Mouse (Mus musculus) macrophage (primary cell): ENCODE results near the gene Samd14. TPM values are rescaled to one million over a fixed set of nuclear protein-coding genes. Genes with fewer than 3 reads are reported as not detected.

Source experiments
- H3K27ac ChIP-seq: fragments of 350-480 bp; formaldehyde crosslinking; 2 replicates; pipeline ENCODE4 v1.9.0; 2021
- H3K36me3 ChIP-seq: fragments of 350-480 bp; formaldehyde crosslinking; 2 replicates; pipeline ENCODE4 v1.9.0; 2021; ENCODE audit errors: inconsistent target
- H3K4me3 ChIP-seq: fragments of 350-480 bp; formaldehyde crosslinking; 2 replicates; pipeline ENCODE4 v1.9.0; 2021; ENCODE audit errors: inconsistent target
- H3K79me2 ChIP-seq: fragments of 350-480 bp; formaldehyde crosslinking; 2 replicates; pipeline ENCODE4 v1.9.0; 2021; ENCODE audit errors: inconsistent target
- WGBS: methylation state at CpG from one replicate; pipeline ENCODE4 v1.1.7; 2026; ENCODE audit warnings: inconsistent platforms; ENCODE audit not compliant: missing documents; 5-methylcytosine and 5-hydroxymethylcytosine counted together
- polyA plus RNA-seq: library from polyadenylated mRNA; stranded (reverse); fragments of 250-400 nt; gene quantifications from 3 replicates; pipeline ENCODE4 v1.2.4, GENCODE M21; 2018; ENCODE audit warnings: inconsistent platforms

Gene Samd14
- polyA plus RNA-seq, 1 experiment from 2014 or later = 0.06 TPM

- no peaks in the 10 kb centered on the region for H3K79me2 ChIP-seq
- no peak overlapping the region for H3K4me3 ChIP-seq
- no peaks in the 10 kb centered on the region for H3K36me3 ChIP-seq
- H3K27ac ChIP-seq = no peak overlapping the region
- 83% methylated on average over 29 of the region's 29 CpGs for WGBS
These were observed 14.9 kb downstream of the Samd14 start for GRCm38 (mm10) chr11:95024439-95025184.

- WGBS = 95% methylated on average over 11 of the region's 11 CpGs
- Histone ChIP-seq H3K79me2 (no peaks in the 10 kb centered on the region), H3K36me3 (no peaks in the 10 kb centered on the region)
These were observed 15.7 kb downstream of the Samd14 start for GRCm38 (mm10) chr11:95025227-95026012.

GRCm38 (mm10) chr11:95026090-95026542, 16.4 kb downstream of the Samd14 start:
- WGBS = 91% methylated on average over 6 of the region's 6 CpGs
- Histone ChIP-seq H3K27ac (no peak overlapping the region), H3K36me3 (no peaks in the 10 kb centered on the region)

More at GRCm38 (mm10) chr11:95025227-95026012, 15.7 kb downstream of the Samd14 start:
- Histone ChIP-seq H3K27ac (no peak overlapping the region), H3K4me3 (no peak overlapping the region)

DNA sequence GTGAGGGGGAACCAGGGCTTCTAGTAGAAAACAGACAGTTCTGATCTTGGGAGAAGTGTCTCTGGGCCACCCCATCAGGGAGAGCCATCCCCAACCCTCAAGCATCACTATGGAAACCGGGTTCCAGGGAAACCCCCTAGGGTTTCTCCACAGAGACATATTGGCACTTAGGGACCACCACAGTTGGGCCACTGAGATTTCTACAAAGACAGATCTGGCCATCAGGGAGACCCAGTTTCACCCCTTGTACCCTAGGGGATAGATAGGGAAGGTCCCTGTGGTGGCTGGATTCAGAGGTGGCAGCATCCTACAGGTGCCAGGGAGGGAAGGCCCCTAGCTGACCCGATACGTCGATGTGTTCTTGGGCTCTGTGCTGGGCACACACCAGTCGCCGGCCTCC, 17.2 kb downstream of the Samd14 start:
- 96% methylated on average over 6 of the region's 6 CpGs for WGBS
- Histone ChIP-seq H3K27ac (no peak overlapping the region), H3K79me2 (no peaks in the 10 kb centered on the region), H3K36me3 (no peaks in the 10 kb centered on the region), H3K4me3 (no peak overlapping the region)

More at GRCm38 (mm10) chr11:95026090-95026542, 16.4 kb downstream of the Samd14 start:
- Histone ChIP-seq H3K4me3 (no peak overlapping the region), H3K79me2 (no peaks in the 10 kb centered on the region)

- WGBS = 99% methylated on average over 13 of the region's 13 CpGs
- H3K4me3 ChIP-seq = no peak overlapping the region
- H3K79me2 ChIP-seq = no peaks in the 10 kb centered on the region
- H3K27ac ChIP-seq = no peak overlapping the region
- H3K36me3 ChIP-seq = no peaks in the 10 kb centered on the region
These were observed 18.3 kb downstream of the Samd14 start for GRCm38 (mm10) chr11:95027850-95028470.

DNA sequence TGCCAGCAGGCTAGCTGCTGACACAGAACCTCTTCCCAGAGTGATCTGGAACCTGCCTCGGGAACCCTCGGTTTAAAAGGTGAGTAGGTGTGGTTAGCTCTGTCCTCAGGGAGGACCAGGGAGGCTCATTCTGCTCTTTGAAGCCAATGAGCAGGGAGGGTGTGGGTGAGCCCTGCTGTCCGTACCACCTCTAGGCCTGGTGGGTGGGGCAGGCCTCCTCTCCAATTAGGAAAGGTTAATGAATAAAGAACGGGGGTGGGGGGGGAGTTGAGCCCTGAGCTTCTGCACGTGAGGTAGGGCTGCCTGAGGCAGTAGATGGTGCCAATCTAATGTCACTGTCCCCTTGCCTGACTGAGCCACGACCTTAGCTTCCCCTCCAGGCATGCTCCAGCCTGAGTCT, 23.3 kb downstream of the Samd14 start:
- H3K36me3 ChIP-seq = no peaks in the 10 kb centered on the region
- WGBS = 87% methylated on average over 5 of the region's 6 CpGs
- H3K27ac ChIP-seq = no peak overlapping the region
- H3K79me2 ChIP-seq = no peaks in the 10 kb centered on the region
- no peak overlapping the region for H3K4me3 ChIP-seq

DNA sequence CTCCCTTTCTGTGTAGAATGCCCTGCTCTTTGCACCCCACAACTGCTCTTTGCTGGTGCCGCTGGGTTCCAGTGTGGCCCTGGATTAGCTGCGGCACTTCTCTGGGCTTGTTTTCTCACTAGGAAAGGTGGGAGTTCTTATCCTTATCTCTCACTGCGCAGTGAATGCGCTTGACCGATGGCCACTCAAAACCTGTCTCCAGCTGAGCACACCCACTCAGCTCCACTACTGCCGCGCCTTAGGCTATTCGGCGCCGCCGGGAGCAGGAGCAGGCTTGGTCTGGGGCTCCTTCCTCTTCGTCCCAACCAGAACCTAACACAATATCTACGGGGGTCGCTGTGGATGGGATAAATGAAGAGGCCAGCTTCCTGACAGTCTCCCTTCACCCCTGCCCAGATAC, 23.9 kb downstream of the Samd14 start:
- Histone ChIP-seq H3K4me3 (no peak overlapping the region), H3K36me3 (no peaks in the 10 kb centered on the region), H3K79me2 (no peaks in the 10 kb centered on the region), H3K27ac (no peak overlapping the region)
- WGBS = 97% methylated on average over 13 of the region's 14 CpGs

DNA sequence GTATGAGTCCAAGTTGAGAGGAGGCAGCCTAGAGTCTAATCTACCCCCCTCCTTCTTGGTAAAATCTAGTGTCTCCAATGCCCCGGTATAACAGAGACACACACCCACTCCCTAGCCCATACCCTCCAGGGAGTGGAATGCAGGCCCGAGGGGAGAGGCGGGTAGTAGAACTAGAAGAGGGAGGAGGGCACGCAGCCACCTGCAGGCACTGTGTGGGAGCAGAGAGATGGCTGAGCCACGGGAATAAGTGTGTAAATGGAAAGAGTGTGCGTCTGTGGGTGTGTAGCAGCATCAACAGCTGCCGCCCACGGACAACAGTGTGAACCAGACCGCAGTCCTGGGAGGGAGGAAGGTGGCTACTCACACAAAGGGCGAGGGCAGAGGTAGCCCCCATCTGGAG, 25.2 kb downstream of the Samd14 start:
- Histone ChIP-seq H3K79me2 (no peaks in the 10 kb centered on the region), H3K4me3 (no peak overlapping the region), H3K36me3 (no peaks in the 10 kb centered on the region), H3K27ac (no peak overlapping the region)
- WGBS = 96% methylated on average over 9 of the region's 10 CpGs

GRCm38 (mm10) chr11:95036521-95036920, 26.8 kb downstream of the Samd14 start:
- H3K79me2 ChIP-seq = no peaks in the 10 kb centered on the region
- H3K36me3 ChIP-seq = no peaks in the 10 kb centered on the region
- H3K4me3 ChIP-seq = no peak overlapping the region
- 95% methylated on average over 5 of the region's 5 CpGs for WGBS
- H3K27ac ChIP-seq = no peak overlapping the region

- no peaks in the 10 kb centered on the region for H3K36me3 ChIP-seq
- H3K4me3 ChIP-seq = no peak overlapping the region
- no peak overlapping the region for H3K27ac ChIP-seq
- H3K79me2 ChIP-seq = no peaks in the 10 kb centered on the region
- WGBS = 88% methylated on average over 6 of the region's 6 CpGs
These were observed 27.6 kb downstream of the Samd14 start for GRCm38 (mm10) chr11:95037306-95037705.

GRCm38 (mm10) chr11:95038156-95038817, 28.6 kb downstream of the Samd14 start:
- 94% methylated on average over 14 of the region's 14 CpGs for WGBS
- Histone ChIP-seq H3K79me2 (no peaks in the 10 kb centered on the region), H3K36me3 (no peaks in the 10 kb centered on the region), H3K4me3 (no peak overlapping the region), H3K27ac (no peak overlapping the region)

DNA sequence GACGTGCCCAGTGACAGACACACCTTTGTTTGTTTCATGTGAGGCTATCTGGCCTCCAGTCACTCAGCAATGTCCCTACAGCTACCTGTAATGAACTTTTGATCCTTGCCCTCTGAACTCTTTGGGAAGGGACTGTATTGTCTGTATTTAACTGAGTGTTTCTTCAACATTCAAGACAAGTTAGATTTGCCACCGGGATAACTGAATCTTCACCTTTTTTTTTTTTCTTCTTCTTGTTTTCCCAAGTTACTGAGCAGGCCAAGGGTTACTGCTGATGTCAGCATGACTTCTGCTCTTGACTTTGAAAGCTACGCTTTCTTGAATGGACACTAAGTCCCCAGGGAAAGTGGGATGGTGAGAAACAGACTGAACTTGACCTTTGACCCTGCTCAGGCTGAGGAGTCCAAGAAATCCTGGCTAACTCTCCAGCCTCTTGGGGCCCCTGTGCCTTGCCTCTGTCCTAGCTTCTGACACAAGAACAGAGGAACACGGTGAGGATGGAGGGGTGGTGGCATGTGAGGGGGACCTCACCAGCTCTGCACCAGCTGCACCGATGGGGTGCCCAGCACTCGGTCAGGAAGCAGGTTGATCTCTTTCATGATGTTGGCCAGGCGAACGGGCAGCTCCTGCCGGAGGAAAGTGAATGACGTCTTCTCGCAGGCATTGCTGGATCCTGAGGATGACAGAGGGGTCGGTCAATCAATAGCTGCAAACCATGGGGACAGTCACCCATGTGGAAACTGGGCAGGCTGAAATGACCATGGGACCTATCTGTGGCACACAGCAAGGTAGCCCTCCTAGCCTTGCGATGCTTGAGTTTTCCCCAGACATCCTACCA, 29.4 kb downstream of the Samd14 start:
- H3K36me3 ChIP-seq = no peaks in the 10 kb centered on the region
- H3K79me2 ChIP-seq = no peaks in the 10 kb centered on the region
- H3K4me3 ChIP-seq = no peak overlapping the region
- H3K27ac ChIP-seq = no peak overlapping the region
- 93% methylated on average over 13 of the region's 13 CpGs for WGBS

- no peaks in the 10 kb centered on the region for H3K79me2 ChIP-seq
- H3K27ac ChIP-seq = no peak overlapping the region
- H3K36me3 ChIP-seq = no peaks in the 10 kb centered on the region
- WGBS = 94% methylated on average over 4 of the region's 4 CpGs
- no peak overlapping the region for H3K4me3 ChIP-seq
These were observed 30.1 kb downstream of the Samd14 start for GRCm38 (mm10) chr11:95039766-95040165.
